Mouse (Mus musculus) brain, embryonic 14.5 days (tissue): ENCODE measurements at regions not wholly inside any gene's neighbourhood (a gene's known extent, or its start where the extent isn't known, plus 50 kb on each side); places are given as distances from the start of the nearest gene placed in this dataset.

Source experiments
- CTCF ChIP-seq: fragments of 200-500 bp; IDR thresholded peaks from 2 replicates; pipeline ENCODE4 v1.5.1; 2012; ENCODE audit warnings: inconsistent platforms, mild to moderate bottlenecking, moderate library complexity, borderline replicate concordance; ENCODE audit not compliant: insufficient read depth, insufficient read length; ENCODE audit errors: extremely low read depth
- POLR2A ChIP-seq: fragments of 200-500 bp; IDR thresholded peaks from 2 replicates; pipeline ENCODE4 v1.6.1; 2012; ENCODE audit warnings: mild to moderate bottlenecking, inconsistent platforms, borderline replicate concordance; ENCODE audit not compliant: poor library complexity, insufficient read depth, insufficient read length, severe bottlenecking; ENCODE audit errors: extremely low read depth

DNA sequence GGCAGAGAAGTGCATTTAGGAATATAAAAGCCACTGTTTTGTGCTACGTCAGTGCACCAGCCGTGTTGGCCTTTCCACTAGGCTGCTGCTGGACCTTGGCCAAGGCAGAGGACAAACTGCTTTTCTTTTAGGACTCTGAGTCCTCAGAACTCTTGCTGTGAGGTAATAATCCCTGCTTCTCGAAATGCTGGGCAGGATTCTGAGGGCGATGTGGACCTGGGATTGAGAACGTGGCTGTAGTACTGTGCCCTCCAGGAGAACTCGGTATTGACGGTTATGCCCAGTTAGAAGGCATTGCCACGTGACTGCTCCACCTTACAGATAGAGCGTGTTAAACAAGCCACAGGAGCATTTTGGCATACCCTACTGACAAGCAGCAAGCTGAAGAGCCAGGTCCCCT, 236.6 kb upstream of the Dynlrb2 start:
- TF ChIP-seq POLR2A (no peak), CTCF (no peak)
